Mouse (Mus musculus): ENCODE measurements at regions not wholly inside any gene's neighbourhood (a gene's known extent, or its start where the extent isn't known, plus 50 kb on each side); places are given as distances from the start of the nearest gene placed in this dataset.

DNA sequence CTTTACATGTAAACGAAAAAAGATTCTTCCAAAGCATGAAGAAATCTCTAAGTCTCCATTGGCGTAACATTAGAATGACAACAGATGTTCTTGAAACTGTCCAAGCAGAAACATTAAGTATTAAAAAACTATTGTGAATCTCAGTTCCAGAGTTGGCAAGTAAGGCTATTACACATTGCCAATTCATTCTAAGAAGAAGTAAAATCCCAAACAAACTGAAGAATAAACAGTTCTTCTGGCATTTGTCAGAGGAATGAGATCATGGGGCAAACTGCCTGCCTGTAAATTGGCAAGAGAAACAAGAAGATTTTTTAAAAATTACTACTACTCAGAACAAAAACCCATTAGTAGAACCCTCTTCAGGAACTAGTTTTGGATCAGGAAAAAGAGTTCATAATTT lies 680.1 kb downstream of the Nova1 start:
- ChIA-PET POLR2A (interaction anchor here in 1 of 4 experiments (0.7 kb wide), 1 partner anchor 939 kb away, joined by 3 read pairs; no protein-coding TSS in a partner anchor), CTCF (no interaction called here)

- ChIA-PET POLR2A (no interaction called here), CTCF (no interaction called here)
Measured at GRCm38 (mm10) chr12:46125867-46126266, 692.9 kb downstream of the Nova1 start.

DNA sequence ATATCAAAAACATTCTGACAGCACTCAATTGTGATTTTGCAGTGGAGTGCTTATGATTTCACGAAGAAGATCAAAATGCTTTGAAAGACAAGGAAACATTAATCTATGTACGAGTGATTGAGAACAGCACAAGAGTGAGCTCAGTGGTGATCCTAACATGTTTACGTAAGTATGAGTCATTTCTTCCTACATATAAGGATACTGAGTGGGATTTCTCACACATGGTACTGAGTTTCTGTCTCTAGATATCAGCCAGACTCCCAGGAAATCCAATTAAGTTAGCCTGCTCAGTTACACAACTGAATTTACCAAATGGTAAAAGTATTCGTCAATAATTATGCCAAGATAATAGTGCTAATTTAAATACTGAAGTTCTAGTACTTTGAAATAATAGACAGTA lies 707.4 kb downstream of the Nova1 start:
- ChIA-PET CTCF (no interaction called here), POLR2A (no interaction called here)

- CTCF ChIA-PET: no interaction called here
- POLR2A ChIA-PET: no interaction called here
Measured at GRCm38 (mm10) chr12:46083356-46083755, 735.4 kb downstream of the Nova1 start.

DNA sequence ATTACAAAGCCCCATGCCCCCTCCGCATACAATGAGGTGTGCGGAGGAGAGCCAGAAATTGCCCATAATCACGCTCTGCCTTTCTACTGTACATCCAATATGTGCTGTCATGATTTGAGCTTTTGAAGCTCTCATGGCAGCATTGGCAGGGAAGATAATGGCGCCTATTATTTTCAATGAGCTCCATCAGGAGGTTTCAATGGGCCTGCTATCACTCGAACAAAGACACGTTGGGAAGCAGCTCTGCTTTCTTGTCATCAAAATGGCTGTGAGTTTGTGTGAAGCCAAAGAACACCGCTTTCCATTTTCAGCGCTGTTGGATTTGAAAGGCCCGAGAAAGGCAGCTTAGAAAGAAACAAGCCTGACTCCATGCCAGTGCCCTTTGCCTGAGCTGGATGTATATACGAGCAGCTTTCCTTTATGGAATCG lies 742.9 kb downstream of the Nova1 start:
- ChIA-PET CTCF (no interaction called here), POLR2A (no interaction called here)

DNA sequence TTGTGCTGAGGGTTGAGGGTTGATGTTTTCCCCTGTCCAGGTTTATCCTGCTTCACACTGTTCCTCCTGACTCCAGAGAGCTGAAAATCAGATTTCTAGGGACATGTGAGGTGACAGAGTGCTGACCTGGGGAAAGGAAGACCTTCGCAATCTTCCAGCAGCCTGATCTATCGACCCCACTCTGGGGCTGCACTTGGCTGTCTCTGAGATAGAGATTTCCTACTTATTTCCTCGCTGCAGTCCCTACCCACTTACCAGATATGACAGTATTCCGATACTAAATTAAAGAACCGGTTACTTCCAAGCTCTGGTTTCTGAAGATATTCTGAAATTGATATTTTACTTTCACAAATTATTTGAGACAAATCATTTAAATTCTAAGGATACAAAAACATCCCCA lies 743.4 kb downstream of the Nova1 start:
- ChIA-PET CTCF (no interaction called here), POLR2A (no interaction called here)

- CTCF ChIA-PET: no interaction called here
- POLR2A ChIA-PET: no interaction called here
Measured at GRCm38 (mm10) chr12:46066896-46067295, 751.8 kb downstream of the Nova1 start.

GRCm38 (mm10) chr12:46040626-46041025 lies 778.1 kb downstream of the Nova1 start:
- ChIA-PET CTCF (interaction anchor here in 1 of 4 experiments (0.6 kb wide), 1 partner anchor 11 kb away, joined by 5 read pairs; no protein-coding TSS in a partner anchor), POLR2A (no interaction called here)

- CTCF ChIA-PET: interaction anchor here in 1 of 4 experiments (0.6 kb wide), 1 partner anchor 12 kb away, joined by 5 read pairs; no protein-coding TSS in a partner anchor
- POLR2A ChIA-PET: no interaction called here
Measured at GRCm38 (mm10) chr12:46040216-46040615, 778.5 kb downstream of the Nova1 start.

DNA sequence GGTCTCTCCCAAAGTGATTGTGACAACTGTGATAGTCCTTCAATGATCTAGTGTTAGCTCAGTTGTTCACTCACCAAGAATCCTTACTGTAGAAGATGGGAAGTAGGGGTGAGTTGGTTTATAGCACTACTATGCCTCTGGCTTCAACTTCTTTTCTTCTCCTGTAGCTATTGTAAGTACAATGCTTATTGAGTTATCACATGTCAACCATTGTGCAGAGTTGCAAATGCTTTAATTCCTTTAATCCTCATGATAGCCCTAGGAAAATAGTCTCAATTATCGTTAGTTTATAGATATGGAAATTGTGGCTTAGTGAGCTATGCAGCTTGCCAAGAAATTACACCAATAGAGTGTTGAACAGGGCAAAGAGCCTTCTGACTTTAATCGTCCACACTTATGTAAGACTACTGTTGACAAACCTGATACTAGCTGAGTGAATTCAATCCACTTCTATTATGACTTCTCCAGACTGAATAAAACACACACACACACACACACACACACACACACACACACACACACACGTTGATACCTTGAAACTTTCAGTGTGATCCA lies 782.1 kb downstream of the Nova1 start:
- ChIA-PET POLR2A (no interaction called here), CTCF (no interaction called here)

DNA sequence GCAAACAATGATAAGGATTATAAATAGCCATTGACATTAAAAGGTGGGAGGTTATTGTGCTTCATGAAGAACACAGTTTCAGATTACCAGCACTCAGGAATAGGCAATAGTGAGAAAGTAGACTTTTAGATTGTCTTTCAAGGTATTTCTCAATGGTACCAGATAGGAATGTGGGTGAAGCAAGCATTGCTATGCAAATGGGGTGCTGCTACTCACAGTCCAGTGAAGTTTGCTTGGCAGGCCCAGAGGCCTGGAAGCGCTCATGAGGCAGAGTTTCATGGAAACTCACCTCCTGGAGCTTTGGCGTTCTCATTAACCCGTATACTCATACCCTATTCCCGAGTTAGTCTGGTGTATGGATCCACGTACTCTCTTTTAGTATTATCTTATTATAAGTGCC lies 793.5 kb downstream of the Nova1 start:
- CTCF ChIA-PET: no interaction called here
- POLR2A ChIA-PET: no interaction called here

DNA sequence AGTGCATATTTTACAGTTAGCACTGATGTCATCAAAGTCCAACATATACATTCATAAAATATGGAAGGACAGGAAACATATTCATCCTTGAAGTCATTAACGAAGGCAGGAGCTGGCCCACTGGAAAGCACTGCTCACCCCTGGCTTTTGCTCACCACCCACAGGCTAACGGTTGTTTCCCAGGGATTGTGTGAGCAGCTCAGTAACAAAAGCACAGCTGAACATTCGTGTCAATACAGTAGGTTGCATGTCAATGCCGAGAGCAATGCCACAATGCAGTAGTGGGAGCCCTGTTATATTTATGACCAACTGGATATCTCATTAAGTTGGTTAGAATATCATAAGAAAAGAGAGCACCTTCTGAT lies 797.2 kb downstream of the Nova1 start:
- ChIA-PET POLR2A (no interaction called here), CTCF (no interaction called here)

GRCm38 (mm10) chr12:46020835-46021545 lies 797.7 kb downstream of the Nova1 start:
- POLR2A ChIA-PET: no interaction called here
- CTCF ChIA-PET: no interaction called here

DNA sequence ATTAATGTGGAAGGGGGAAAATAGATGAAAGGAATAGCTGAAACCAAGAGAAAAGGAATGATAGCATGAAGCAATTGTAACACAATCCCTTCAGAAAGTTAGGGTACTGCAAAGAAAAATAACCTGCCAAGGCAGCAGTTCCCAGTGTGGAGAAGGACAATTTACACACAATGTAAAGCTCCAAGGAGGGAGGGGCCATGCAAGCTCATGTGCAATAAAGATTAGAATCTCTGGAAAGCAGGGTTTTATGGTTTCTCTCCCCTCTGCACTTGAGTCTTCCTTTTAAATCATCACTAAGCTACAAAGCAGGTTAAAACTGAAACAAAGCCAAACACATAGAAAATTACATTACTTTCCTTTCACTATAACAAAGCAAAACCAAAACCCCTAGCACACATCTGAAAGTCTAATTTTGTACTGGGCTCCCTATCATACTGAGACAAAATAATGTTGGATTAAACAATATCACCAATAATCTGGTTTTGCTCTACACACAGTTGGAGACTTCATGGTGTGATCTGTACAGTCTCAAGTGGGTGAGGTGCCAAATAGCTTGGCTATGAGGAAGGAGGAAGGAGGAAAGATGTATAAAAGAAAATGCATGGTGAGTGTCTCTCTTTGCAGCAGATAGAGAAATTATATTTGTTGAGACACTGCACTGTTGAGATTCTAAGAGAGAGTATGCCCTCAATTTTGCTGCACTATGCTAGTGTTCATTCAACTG lies 840.9 kb downstream of the Nova1 start:
- CTCF ChIA-PET: no interaction called here
- POLR2A ChIA-PET: interaction anchor here in 1 of 4 experiments (0.5 kb wide), 1 partner anchor 406 kb away, joined by 3 read pairs; no protein-coding TSS in a partner anchor

DNA sequence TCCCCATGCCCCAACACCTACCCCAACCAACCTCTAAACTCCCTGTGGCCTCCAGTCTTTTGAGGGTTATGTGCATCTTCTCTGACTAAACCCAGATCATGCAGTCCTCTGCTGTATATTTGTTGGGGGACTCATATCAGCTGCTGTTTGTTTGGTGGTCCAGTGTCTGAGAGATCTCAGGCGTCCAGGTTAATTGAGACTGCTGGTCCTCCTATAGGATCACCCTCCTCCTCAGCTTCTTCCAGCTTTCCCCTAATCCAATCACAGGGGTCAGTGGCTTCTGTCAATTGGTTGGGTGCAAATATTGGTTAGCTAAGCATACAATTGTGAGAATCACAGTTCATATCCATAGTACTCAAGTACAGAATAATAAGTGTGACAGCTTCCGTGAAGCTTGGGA lies 842.9 kb downstream of the Nova1 start:
- POLR2A ChIA-PET: interaction anchor here in 1 of 4 experiments (0.5 kb wide), 1 partner anchor 149 kb away, joined by 5 read pairs; no protein-coding TSS in a partner anchor
- CTCF ChIA-PET: no interaction called here

- ChIA-PET POLR2A (no interaction called here), CTCF (no interaction called here)
Measured at GRCm38 (mm10) chr12:45970472-45970871, 848.3 kb downstream of the Nova1 start.

DNA sequence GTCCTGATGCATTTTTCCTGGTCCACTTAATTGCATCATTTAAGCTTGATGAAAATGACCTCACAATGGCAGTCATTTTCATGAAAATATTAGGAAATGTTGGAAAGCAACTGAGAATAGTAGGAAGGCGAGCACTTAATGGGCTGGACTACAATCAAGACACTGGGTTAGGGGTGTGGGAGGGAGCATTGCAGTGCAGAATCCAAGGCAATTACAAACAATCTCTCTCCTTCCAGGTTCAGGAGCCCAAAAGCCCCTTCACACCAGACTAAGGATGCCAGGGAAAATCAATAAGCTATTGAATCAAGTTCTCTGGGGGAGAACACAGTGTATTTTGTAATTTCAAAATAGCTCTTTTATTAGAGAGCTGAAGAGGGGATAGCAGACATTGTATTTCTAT lies 848.8 kb downstream of the Nova1 start:
- ChIA-PET CTCF (no interaction called here), POLR2A (no interaction called here)

GRCm38 (mm10) chr12:45946918-45947317 lies 871.8 kb downstream of the Nova1 start:
- ChIA-PET CTCF (interaction anchor here in 1 of 4 experiments (0.7 kb wide), 1 partner anchor 21 kb away, joined by 6 read pairs; no protein-coding TSS in a partner anchor), POLR2A (no interaction called here)

DNA sequence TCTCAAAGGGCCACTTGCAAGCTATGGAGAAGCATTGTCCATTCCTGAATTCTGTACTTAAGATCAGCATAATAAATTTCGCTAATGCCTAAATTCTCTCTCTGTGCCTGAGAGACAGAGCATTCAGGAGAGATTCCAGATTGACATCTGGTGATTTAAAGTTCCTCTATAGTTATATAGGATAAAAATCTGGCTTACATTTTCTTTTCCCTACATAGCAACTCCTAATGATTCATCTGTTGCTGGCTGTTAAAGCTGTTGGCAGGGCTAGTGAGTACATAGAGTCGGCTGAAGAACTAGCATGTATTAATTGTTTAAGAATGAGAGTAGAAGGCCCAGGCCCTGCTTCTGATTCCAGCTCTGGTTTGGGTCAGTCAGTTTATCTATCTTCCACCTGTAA lies 870.0 kb upstream of the Stxbp6 start:
- ChIA-PET CTCF (no interaction called here), POLR2A (no interaction called here)

GRCm38 (mm10) chr12:45942402-45942801 lies 867.9 kb upstream of the Stxbp6 start:
- CTCF ChIA-PET: no interaction called here
- POLR2A ChIA-PET: no interaction called here

DNA sequence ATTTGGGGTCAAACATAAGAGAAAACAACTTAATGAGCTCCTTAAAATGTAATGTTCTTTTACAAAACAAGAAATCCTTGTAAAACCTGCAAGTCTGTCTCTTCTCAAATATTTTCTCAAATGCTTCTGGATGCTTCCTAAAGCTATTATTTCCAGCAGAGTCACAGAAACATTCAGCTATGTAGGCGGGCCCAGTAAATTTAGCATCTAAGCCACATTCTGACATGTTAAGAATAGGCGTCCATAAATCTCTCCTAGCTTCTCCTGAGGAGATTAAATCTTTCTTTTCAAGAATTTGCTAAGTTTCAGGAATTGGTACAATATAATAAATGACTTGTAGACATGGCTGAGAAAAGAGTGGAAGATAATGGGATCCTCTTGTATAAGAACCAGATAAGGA lies 858.9 kb upstream of the Stxbp6 start:
- ChIA-PET CTCF (no interaction called here), POLR2A (interaction anchor here in 1 of 4 experiments (0.6 kb wide), 1 partner anchor 249 kb away, joined by 3 read pairs; no protein-coding TSS in a partner anchor)

Measured in embryonic stem cell, embryonic (primary cell).